Mouse (Mus musculus) megakaryocyte, embryonic 14.5 days (primary cell): ENCODE data around the gene Acpp.

Experiments
- FLI1 ChIP-seq: IDR thresholded peaks from 2 replicates; pipeline ENCODE4 v1.6.1; 2012; ENCODE audit warnings: low read length, inconsistent platforms, mixed read lengths
- GATA1 ChIP-seq: IDR thresholded peaks from 3 replicates; pipeline ENCODE4 v1.6.1; 2012; ENCODE audit warnings: mixed read lengths, low read length, inconsistent platforms, borderline replicate concordance

- TF ChIP-seq GATA1 (no peak), FLI1 (no peak)
Measured at GRCm38 (mm10) chr9:104300569-104300968, 37.0 kb downstream of the Acpp start.
